Mouse (Mus musculus) liver, embryonic 14.5 days (tissue): ENCODE measurements around the gene Ssr3.

Experiments
- CTCF ChIP-seq: IDR thresholded peaks from 2 replicates; pipeline ENCODE4 v1.5.1; 2016; ENCODE audit warnings: antibody characterized with exemption, low read depth, control low read depth
- EP300 ChIP-seq: IDR thresholded peaks from 2 replicates; pipeline ENCODE4 v1.6.1; 2016; ENCODE audit warnings: antibody characterized with exemption, low read depth

DNA sequence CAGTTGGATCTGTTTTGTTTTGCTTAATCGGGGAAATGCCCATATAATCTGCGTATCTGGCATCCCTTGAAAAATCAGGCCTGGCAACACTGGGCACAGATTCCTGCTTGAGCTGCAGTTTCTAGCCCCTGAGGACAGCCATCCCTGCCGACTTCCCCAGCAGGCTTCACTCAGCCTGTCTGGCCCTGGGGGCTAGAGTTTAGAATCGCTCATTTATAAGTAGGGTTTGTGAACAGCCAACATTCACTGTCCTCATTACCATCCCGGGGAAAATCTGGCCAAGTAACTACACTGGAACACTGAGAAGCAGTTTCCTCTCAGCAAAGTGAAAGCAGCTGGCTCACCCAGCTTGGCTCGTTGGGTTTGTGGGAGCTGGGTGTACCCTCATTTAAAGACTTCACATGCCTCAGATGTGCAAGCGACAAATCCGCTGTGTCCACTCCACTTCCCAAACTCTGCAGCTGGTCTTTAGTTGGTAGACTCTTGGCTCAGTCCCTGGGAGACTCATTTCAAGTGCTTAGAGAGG lies 49.2 kb upstream of the Ssr3 start:
- TF ChIP-seq CTCF (no peak), EP300 (no peak)
